Mouse (Mus musculus) heart, postnatal 0 days (tissue): Measurements from ENCODE around the gene Galnt9. TPM values are rescaled to one million over a fixed set of nuclear protein-coding genes. Genes with fewer than 3 reads are reported as not detected.

ENCODE experiments used
- ATAC-seq: fragments of 200-750 bp; cut with Nextera tagmentation; 2 replicates; pipeline ENCODE4 v1.8.0; 2017; ENCODE audit warnings: low read depth, moderate number of reproducible peaks, moderate library complexity; ENCODE audit not compliant: insufficient read depth
- DNase-seq: peaks from one replicate; pipeline ENCODE4 v3.0.0-alpha.2; 2016; ENCODE audit warnings: low spot score
- H3K27ac ChIP-seq: fragments of 300-500 bp; sonication (generic); 2 replicates; pipeline ENCODE4 v1.5.1; 2014; ENCODE audit warnings: low read depth, mild to moderate bottlenecking
- H3K27me3 ChIP-seq: fragments of 300-500 bp; sonication (generic); 2 replicates; pipeline ENCODE4 v1.6.1; 2014; ENCODE audit warnings: low read length, mixed read lengths; ENCODE audit not compliant: control insufficient read depth, insufficient read depth
- H3K36me3 ChIP-seq: fragments of 300-500 bp; sonication (generic); replicated peaks from 2 replicates; pipeline ENCODE4 v1.6.1; 2014; ENCODE audit warnings: low read length, mixed read lengths; ENCODE audit not compliant: control insufficient read depth, insufficient read depth
- H3K4me1 ChIP-seq: fragments of 300-500 bp; sonication (generic); 2 replicates; pipeline ENCODE4 v1.6.1; 2014; ENCODE audit warnings: antibody characterized with exemption; ENCODE audit not compliant: control insufficient read depth, insufficient read depth
- H3K4me2 ChIP-seq: fragments of 300-500 bp; sonication (generic); 2 replicates; pipeline ENCODE4 v1.6.1; 2014; ENCODE audit warnings: low read depth, mild to moderate bottlenecking, low read length, moderate library complexity
- H3K4me3 ChIP-seq: fragments of 300-500 bp; sonication (generic); 2 replicates; pipeline ENCODE4 v1.5.1; 2014; ENCODE audit warnings: low read depth, low read length
- H3K9ac ChIP-seq: fragments of 300-500 bp; sonication (generic); replicated peaks from 2 replicates; pipeline ENCODE4 v1.6.1; 2014; ENCODE audit warnings: low read depth, low read length, mixed read lengths
- H3K9me3 ChIP-seq: fragments of 300-500 bp; sonication (generic); replicated peaks from 2 replicates; pipeline ENCODE4 v1.6.1; 2016; ENCODE audit warnings: low read length; ENCODE audit not compliant: control insufficient read depth
- CTCF ChIP-seq: IDR thresholded peaks from 2 replicates; pipeline ENCODE4 v1.5.1; 2016; ENCODE audit warnings: antibody characterized with exemption, control low read depth, low read depth
- EP300 ChIP-seq: IDR thresholded peaks from 2 replicates; pipeline ENCODE4 v1.6.1; 2016; ENCODE audit warnings: antibody characterized with exemption, low read depth
- WGBS: fragments of 180-500 bp; shearing (Covaris S2); extraction: QIAGEN DNeasy Blood & Tissue Kit; methylation state at CpG from one replicate; pipeline ENCODE4 v1.1.7; 2014; 5-methylcytosine and 5-hydroxymethylcytosine counted together
- polyA plus RNA-seq: library from polyadenylated mRNA; unstranded; fragments of >200 nt; fragmentation: Nextera tagmentation; extraction: Ambion mirVana; gene quantifications from 2 replicates; pipeline ENCODE4 v1.2.1, GENCODE M21; 2015
- total RNA-seq: library from RNA; depleted of rRNA; stranded (reverse); fragments of >200 nt; gene quantifications from 2 replicates; pipeline ENCODE4 v1.2.3, GENCODE M21; 2014; ENCODE audit warnings: low replicate concordance

Galnt9 gene
- total and polyA plus RNA-seq, 2 experiments from 2014 or later, result not detected

DNA sequence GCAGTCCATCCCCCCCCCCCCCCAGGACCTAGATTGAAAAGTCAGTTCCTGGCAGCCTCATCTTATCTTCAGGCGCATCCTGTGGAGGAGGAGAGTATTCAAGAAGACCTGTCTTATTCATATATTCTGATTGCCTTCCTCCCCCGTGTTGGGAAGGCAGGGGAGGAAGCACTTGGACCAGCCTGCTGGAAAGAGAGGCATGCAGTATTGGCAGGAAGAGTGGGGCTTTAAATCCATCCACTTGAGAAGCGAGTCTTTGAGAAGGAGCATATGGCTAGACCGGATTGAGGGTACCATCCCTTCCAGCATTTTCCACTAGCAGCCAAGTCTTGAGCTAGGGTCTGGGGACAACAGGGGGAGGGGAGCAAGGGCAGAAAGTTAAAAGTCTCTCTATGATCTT lies 20.9 kb upstream of the Galnt9 start:
- H3K36me3 ChIP-seq, result no peaks in the 10 kb centered on the region
- ATAC-seq (no peak), DNase-seq (no peak)
- H3K27ac ChIP-seq, result no peak overlapping the region
- H3K9ac ChIP-seq, result no peak overlapping the region
- H3K4me1 ChIP-seq, result no peaks in the 10 kb centered on the region
- no peaks in the 10 kb centered on the region for H3K9me3 ChIP-seq
- H3K4me2 ChIP-seq, result no peak overlapping the region
- TF ChIP-seq EP300 (no peak), CTCF (no peak)
- no peak overlapping the region for H3K4me3 ChIP-seq
- H3K27me3 ChIP-seq, result 0 out of 2 replicates have a peak, but pooled peaks cover 7% of the 10 kb centered on the region
- 47% methylated on average over 4 of the region's 4 CpGs for WGBS

DNA sequence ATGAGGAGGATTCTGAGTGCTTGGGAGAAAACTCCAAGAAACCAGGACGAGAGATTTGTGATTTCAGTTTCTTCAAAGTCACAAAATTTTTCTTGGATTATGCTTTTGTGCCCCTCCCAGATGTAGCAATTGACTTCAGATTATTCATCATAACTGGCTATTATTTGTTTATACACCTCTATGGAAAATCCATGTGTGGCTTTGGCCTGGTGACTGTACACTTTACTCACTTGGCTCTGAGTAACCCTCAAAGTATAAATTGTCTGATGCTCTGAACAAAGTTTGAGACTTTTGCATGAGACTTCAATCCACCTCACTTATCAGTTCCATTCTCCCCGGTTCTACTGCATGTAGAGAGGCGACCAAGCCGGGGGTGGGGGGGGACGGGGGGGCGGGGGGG lies 18.5 kb upstream of the Galnt9 start:
- Histone ChIP-seq H3K27ac (no peak overlapping the region), H3K27me3 (no peaks in the 10 kb centered on the region), H3K9me3 (no peaks in the 10 kb centered on the region), H3K4me2 (no peak overlapping the region), H3K9ac (no peak overlapping the region), H3K36me3 (no peaks in the 10 kb centered on the region), H3K4me1 (no peaks in the 10 kb centered on the region), H3K4me3 (no peak overlapping the region)
- TF ChIP-seq EP300, result no peak
- no peak for TF ChIP-seq CTCF
- ATAC-seq (no peak), DNase-seq (no peak)
- 54% methylated on average over 6 of the region's 6 CpGs for WGBS

DNA sequence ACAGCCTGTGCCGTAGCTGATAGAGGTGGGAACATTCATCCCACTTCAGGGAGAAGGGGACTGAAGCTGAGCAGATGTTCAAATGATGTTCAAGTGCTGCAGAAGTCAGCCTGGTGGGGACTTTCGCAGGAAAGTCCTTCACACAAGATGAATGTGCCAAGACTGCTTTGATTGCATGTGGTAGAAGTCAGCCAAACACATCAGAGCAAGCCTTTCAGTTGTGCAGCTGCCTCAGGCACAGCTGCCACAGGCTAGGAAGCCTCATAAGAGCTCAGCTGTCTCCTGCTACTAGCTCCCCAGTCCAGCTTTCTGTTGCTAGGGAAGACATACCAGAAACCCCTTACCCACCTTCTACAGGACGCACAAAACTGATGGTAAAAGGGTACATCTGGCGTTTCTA lies 17.6 kb upstream of the Galnt9 start:
- Histone ChIP-seq H3K4me2 (no peak overlapping the region), H3K4me1 (no peaks in the 10 kb centered on the region), H3K9ac (no peak overlapping the region), H3K9me3 (no peaks in the 10 kb centered on the region), H3K27ac (no peak overlapping the region), H3K27me3 (no peaks in the 10 kb centered on the region), H3K4me3 (no peak overlapping the region), H3K36me3 (no peaks in the 10 kb centered on the region)
- TF ChIP-seq CTCF, result no peak
- TF ChIP-seq EP300, result no peak
- ATAC-seq (no peak), DNase-seq (no peak)
- 69% methylated on average over 4 of the region's 4 CpGs for WGBS

DNA sequence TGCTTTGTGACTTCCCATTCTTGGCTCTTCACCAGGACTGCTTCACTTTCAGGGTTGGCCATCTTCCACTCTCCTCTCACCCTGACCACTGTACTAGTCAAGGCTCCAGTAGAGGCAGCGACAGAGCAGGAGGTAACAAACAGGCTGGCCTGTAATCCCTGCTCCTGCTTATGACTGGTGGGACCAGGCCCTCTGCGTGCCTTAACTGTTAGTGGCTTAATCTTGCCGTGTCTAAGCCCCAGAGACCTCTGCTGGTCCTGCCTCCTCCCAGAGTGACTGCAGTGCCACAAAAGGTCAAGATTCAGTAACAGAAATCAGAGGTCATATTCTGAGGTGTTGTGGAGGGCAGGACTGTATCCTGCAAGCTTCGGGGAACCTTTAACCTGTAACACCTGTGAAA lies 13.1 kb upstream of the Galnt9 start:
- no peaks in the 10 kb centered on the region for H3K4me1 ChIP-seq
- no peaks in the 10 kb centered on the region for H3K9me3 ChIP-seq
- WGBS, result 61% methylated on average over 4 of the region's 4 CpGs
- H3K9ac ChIP-seq, result no peak overlapping the region
- H3K27ac ChIP-seq, result no peak overlapping the region
- no peak overlapping the region for H3K4me2 ChIP-seq
- no peak overlapping the region for H3K4me3 ChIP-seq
- no peaks in the 10 kb centered on the region for H3K36me3 ChIP-seq
- no peaks in the 10 kb centered on the region for H3K27me3 ChIP-seq
- no peak for DNase-seq
- no peak for TF ChIP-seq CTCF
- no peak for TF ChIP-seq EP300
- ATAC-seq, result no peak

DNA sequence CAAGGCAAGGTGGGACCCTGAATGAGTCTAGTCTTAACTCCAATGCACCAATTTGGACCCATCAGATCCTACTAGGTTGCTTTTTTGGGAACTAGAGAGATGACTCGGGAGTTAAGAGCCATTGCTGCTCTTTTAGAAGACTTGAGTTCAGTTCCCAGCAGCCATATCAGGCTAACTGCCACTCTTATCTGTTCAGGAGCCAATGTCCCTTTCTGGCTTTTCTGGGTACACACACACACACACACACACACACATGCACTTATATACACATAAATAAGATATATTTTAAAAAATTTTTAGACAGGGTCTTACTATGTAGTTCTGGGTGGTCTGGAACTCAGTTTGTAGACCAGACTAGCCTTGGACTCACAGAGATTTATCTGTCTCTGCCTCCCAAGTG lies 9.8 kb upstream of the Galnt9 start:
- TF ChIP-seq CTCF (no peak), EP300 (no peak)
- Histone ChIP-seq H3K4me3 (no peak overlapping the region), H3K4me2 (no peak overlapping the region), H3K9me3 (no peaks in the 10 kb centered on the region), H3K27me3 (no peaks in the 10 kb centered on the region), H3K9ac (no peak overlapping the region), H3K36me3 (no peaks in the 10 kb centered on the region), H3K4me1 (no peaks in the 10 kb centered on the region), H3K27ac (no peak overlapping the region)
- ATAC-seq (no peak), DNase-seq (no peak)
- 48% methylated on average over 1 of the region's 1 CpGs for WGBS

DNA sequence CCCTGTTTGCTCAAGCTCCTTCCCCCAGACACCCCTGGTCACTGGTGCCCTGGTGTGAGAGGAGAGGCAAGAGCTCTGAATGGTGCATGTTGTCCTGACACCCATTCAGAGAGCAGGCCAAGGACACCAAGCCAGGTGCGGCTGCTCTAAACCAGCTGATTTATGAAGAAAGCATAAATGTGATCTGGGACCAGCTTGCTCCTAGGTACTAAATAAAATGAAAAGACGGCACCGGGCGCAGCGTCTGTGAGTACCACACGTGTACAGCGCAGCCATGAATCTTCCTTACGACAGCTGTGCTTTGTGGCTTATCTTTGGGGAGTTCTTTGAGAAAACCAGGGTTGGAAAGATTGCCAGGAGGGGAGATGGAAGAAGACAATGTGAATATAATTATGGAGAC lies 8.2 kb upstream of the Galnt9 start:
- 84% methylated on average over 8 of the region's 8 CpGs for WGBS
- Histone ChIP-seq H3K27me3 (0 out of 2 replicates have a peak, but pooled peaks cover 6% of the 10 kb centered on the region), H3K36me3 (no peaks in the 10 kb centered on the region), H3K9ac (no peak overlapping the region), H3K9me3 (no peaks in the 10 kb centered on the region), H3K27ac (no peak overlapping the region), H3K4me3 (no peak overlapping the region), H3K4me2 (no peak overlapping the region), H3K4me1 (no peaks in the 10 kb centered on the region)
- DNase-seq (no peak), ATAC-seq (no peak)
- TF ChIP-seq CTCF, result no peak
- TF ChIP-seq EP300, result no peak
